Mouse (Mus musculus) intestine, embryonic 15.5 days (tissue): ENCODE measurements around the gene S100a6. TPM values are rescaled to one million over a fixed set of nuclear protein-coding genes. Genes with fewer than 3 reads are reported as not detected.

ENCODE experiments used
- ATAC-seq: fragments of 200-750 bp; cut with Nextera tagmentation; 2 replicates; pipeline ENCODE4 v1.8.0; 2017; ENCODE audit warnings: moderate TSS enrichment, moderate library complexity
- H3K27ac ChIP-seq: fragments of 300-500 bp; sonication (generic); 2 replicates; pipeline ENCODE4 v1.5.1; 2015; ENCODE audit warnings: mild to moderate bottlenecking, inconsistent platforms
- H3K27me3 ChIP-seq: fragments of 300-500 bp; sonication (generic); replicated peaks from 2 replicates; pipeline ENCODE4 v1.6.1; 2015; ENCODE audit warnings: inconsistent platforms
- H3K36me3 ChIP-seq: fragments of 300-500 bp; sonication (generic); 2 replicates; pipeline ENCODE4 v1.6.1; 2015; ENCODE audit warnings: inconsistent platforms
- H3K4me1 ChIP-seq: fragments of 300-500 bp; sonication (generic); replicated peaks from 2 replicates; pipeline ENCODE4 v1.6.1; 2015; ENCODE audit warnings: inconsistent platforms
- H3K4me2 ChIP-seq: fragments of 300-500 bp; sonication (generic); replicated peaks from 2 replicates; pipeline ENCODE4 v1.6.1; 2015; ENCODE audit warnings: mild to moderate bottlenecking, inconsistent platforms
- H3K4me3 ChIP-seq: fragments of 300-500 bp; sonication (generic); replicated peaks from 2 replicates; pipeline ENCODE4 v1.5.1; 2015; ENCODE audit warnings: inconsistent platforms
- H3K9ac ChIP-seq: fragments of 300-500 bp; sonication (generic); 2 replicates; pipeline ENCODE4 v1.6.1; 2015; ENCODE audit warnings: inconsistent platforms
- H3K9me3 ChIP-seq: fragments of 300-500 bp; sonication (generic); 2 replicates; pipeline ENCODE4 v1.6.1; 2016; ENCODE audit warnings: inconsistent platforms
- WGBS: fragments of 180-500 bp; shearing (Covaris S2); methylation state at CpG from one replicate; pipeline ENCODE4 v1.1.7; 2015; 5-methylcytosine and 5-hydroxymethylcytosine counted together
- polyA plus RNA-seq: library from polyadenylated mRNA; unstranded; fragments of >200 nt; fragmentation: Nextera tagmentation; extraction: Ambion mirVana; gene quantifications from 2 replicates; pipeline ENCODE4 v1.2.1, GENCODE M21; 2015

The S100a6 gene
- polyA plus RNA-seq, 1 experiment from 2014 or later, result 430 TPM

DNA sequence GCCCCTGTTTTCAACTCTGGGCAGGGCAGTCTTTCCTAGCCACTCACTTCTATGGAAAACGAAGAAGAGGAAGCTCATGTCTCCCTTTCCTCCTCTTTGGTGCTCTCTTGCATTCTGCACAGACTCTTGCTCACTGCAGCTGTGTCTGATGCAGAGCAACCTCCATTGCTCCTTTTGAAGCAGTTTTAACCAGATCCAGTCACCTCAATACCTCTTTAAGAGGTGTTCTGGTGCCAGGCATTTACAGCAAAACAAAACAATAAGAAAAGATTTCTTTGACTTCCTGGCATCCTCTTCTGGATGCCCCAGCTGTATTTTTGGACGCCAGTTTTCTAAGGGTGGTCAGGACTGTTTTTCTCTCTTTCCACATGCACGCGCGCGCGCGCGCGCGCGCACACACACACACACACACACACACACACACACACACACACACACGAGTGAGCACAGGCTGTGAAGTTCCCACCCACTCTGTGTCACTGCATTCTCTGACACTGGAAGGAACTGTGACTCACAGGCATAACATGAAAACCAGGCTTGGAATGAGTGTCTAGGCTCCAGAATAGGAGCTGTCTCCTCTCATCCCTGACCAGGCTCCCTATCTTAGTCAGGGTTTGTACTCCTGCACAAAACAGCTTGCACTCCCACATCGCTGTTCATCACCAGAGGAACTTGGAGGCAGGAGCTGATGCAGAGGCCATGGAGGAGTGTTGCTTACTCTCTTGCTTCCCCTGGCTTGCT, 25.2 kb upstream of the S100a6 start:
- Histone ChIP-seq H3K27me3 (no peaks in the 10 kb centered on the region), H3K36me3 (no peaks in the 10 kb centered on the region), H3K27ac (peak overlapping the region; percentile 82), H3K4me2 (no peak overlapping the region), H3K4me1 (peaks cover 26% of the 10 kb centered on the region), H3K4me3 (no peak overlapping the region), H3K9me3 (no peaks in the 10 kb centered on the region), H3K9ac (no peak overlapping the region)
- WGBS, result 79% methylated on average over 14 of the region's 14 CpGs
- no peak for ATAC-seq

DNA sequence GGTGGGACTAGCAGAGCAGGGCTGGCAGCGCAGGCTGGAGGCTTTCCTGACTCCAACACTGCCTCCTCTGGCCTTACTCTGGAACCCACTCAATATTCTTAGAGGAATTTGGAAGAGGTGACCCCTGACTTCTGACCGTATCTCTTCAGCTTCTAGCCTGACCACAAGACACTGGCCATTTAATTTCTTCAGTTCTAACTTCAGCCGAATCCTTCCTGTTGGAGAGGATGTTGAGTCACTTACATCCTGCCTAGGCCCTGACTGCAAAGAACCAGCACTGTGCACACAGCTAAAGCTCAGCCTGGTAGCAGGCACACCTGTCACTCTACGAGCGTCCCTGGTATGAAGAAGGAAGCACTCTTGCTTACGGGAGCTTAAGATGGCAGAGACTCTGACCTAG, 23.3 kb upstream of the S100a6 start:
- Histone ChIP-seq H3K36me3 (no peaks in the 10 kb centered on the region), H3K4me1 (peaks cover 14% of the 10 kb centered on the region), H3K27ac (no peak overlapping the region), H3K4me2 (no peak overlapping the region), H3K4me3 (no peak overlapping the region), H3K27me3 (no peaks in the 10 kb centered on the region), H3K9ac (no peak overlapping the region), H3K9me3 (no peaks in the 10 kb centered on the region)
- 76% methylated on average over 6 of the region's 6 CpGs for WGBS
- ATAC-seq, result no peak

DNA sequence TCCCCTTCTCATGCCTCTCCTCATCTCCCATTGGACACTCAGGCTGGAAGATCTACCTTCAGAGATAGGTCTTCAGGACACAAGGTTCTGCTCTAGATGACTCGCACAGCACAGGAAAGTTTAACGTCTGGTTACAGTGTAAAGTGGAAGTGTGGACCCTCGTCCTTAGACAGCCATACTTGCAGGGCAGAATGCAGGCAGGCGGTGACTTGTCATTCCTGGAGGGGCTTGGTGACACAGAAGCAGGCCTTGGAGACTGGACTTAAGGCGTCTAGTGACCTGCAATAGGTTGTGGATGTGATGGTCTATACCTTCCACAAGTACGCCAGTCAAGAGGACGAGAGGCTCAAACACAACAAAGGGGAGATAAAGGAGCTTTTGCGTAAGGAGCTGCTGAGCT, 22.7 kb upstream of the S100a6 start, which contains the start of gene S100a2:
Gene S100a2, plus strand, starts transcription at position 301 of the 400 bp plus-strand sequence.
- Histone ChIP-seq H3K36me3 (no peaks in the 10 kb centered on the region), H3K4me2 (no peak within 1 kb of the TSS), H3K9me3 (no peaks in the 10 kb centered on the region), H3K9ac (no peak within 1 kb of the TSS), H3K4me3 (no peak within 1 kb of the TSS), H3K27ac (no peak within 1 kb of the TSS), H3K27me3 (no peaks in the 10 kb centered on the region), H3K4me1 (peaks cover 12% of the 10 kb centered on the region)
- WGBS, result 89% methylated on average over 8 of the region's 8 CpGs
- no peak for ATAC-seq

DNA sequence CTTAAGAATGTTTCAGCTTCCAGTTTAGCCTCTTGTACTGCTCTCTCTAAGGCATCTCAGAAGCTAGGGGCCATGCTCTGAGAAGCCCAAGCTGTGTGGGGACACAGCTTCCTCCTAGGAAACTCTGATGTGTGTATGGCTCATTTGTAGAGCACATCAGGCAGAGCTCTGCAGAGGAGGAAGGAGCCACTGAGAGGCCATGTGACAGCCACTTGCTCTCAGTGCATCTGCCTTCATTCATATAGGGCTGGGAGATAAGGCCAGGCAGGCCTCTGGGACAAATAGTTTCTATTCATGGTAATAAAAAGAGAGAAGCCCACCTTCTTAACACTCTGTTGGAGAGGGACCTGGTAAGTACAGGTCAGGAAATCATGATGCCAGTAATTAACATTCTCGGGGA, 18.2 kb upstream of the S100a6 start:
- no peaks in the 10 kb centered on the region for H3K36me3 ChIP-seq
- WGBS, result 79% methylated on average over 1 of the region's 1 CpGs
- ATAC-seq, result no peak
- no peak overlapping the region for H3K4me2 ChIP-seq
- H3K4me3 ChIP-seq, result no peak overlapping the region
- no peak overlapping the region for H3K27ac ChIP-seq
- H3K4me1 ChIP-seq, result no peaks in the 10 kb centered on the region
- H3K27me3 ChIP-seq, result no peaks in the 10 kb centered on the region
- no peaks in the 10 kb centered on the region for H3K9me3 ChIP-seq
- no peak overlapping the region for H3K9ac ChIP-seq

DNA sequence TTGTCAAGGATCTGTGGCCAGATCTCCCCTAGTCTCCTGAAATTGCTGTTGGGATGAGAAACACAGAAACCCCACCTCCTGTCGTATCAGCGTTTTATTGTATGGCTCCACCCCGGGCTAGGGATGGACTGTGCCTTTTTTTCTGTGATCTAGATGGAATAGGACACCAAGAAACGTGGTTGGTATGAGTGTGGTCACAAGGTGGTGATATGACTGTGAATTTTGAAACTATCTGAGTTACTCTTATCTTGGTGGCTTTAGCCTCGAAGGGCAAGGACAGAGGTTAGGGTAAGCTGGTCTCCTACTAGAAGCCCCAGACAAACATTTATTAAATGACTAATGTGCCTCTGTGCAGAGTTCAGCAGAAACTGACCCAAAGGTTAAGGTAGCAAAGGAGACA, 17.1 kb upstream of the S100a6 start:
- no peak overlapping the region for H3K4me2 ChIP-seq
- no peak overlapping the region for H3K27ac ChIP-seq
- H3K4me1 ChIP-seq, result no peaks in the 10 kb centered on the region
- H3K9ac ChIP-seq, result no peak overlapping the region
- H3K4me3 ChIP-seq, result no peak overlapping the region
- ATAC-seq, result peak; percentile 60; the same call in 1 of the 2 replicates
- WGBS, result 52% methylated on average over 5 of the region's 5 CpGs
- no peaks in the 10 kb centered on the region for H3K9me3 ChIP-seq
- no peaks in the 10 kb centered on the region for H3K36me3 ChIP-seq
- no peaks in the 10 kb centered on the region for H3K27me3 ChIP-seq

DNA sequence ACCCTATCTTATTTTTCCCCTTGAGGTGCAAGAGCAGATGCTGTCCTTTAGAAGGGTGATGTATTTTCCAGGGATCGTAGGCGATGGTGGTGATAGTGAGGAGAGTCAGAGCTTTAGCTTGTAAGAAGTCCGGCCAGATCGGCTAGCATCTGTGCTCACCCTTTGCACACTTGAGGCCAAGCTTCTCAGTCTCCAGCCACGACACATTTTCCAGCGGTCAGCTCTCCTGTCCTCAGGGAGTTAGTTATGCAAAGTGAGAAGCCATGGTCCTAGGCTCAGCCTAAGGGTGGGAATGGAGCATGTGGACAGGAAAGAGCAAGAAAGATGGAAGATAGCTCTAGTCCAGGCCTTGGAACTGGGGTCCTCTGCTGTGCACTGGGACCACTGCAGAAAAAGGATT, 15.9 kb upstream of the S100a6 start:
- ATAC-seq, result no peak
- H3K27ac ChIP-seq, result no peak overlapping the region
- H3K4me1 ChIP-seq, result no peaks in the 10 kb centered on the region
- no peak overlapping the region for H3K4me2 ChIP-seq
- WGBS, result 89% methylated on average over 6 of the region's 6 CpGs
- H3K9me3 ChIP-seq, result no peaks in the 10 kb centered on the region
- H3K36me3 ChIP-seq, result no peaks in the 10 kb centered on the region
- no peak overlapping the region for H3K9ac ChIP-seq
- no peak overlapping the region for H3K4me3 ChIP-seq
- H3K27me3 ChIP-seq, result no peaks in the 10 kb centered on the region

DNA sequence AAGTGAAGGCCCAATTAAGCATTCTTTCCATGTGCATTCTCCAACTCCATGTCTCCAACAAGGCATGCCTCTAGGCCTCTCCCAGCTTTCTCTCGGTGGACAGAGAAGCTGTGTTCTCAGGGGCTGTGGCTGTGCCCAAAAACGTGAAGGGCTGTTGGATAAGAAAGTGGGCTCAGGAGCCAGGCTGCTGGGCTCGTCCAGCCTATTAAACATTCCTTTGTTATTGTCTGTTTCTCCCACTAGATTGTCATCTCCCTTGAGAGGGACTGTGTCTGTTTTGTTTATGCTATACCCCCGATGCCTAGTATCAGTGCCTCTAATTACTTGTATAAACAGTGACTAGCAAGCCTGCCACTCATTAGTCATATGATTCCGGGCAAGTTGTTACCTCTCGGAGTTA, 14.9 kb upstream of the S100a6 start:
- Histone ChIP-seq H3K9ac (no peak overlapping the region), H3K9me3 (no peaks in the 10 kb centered on the region), H3K4me1 (no peaks in the 10 kb centered on the region), H3K27me3 (no peaks in the 10 kb centered on the region), H3K4me2 (no peak overlapping the region), H3K36me3 (no peaks in the 10 kb centered on the region), H3K4me3 (no peak overlapping the region), H3K27ac (no peak overlapping the region)
- ATAC-seq, result no peak
- 31% methylated on average over 6 of the region's 6 CpGs for WGBS

DNA sequence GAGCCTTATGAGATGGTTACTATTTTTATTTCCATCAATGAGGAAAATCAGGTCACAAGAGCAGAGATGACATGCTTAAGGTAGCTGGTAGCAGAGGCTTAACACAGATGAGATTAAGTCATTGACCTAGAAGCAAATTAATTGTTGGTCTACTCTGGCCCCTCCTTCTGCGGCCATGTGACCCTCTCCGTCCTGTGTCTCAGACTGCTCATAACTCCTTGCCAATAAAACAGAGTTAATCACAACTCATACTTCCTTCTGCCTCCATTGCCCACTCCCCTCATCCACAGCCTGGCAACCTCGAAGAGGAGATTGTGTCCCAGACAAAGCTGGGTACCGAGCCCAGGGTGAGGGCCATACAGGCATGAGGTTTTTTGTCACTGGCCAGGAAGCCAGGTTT, 14.5 kb upstream of the S100a6 start:
- no peak overlapping the region for H3K9ac ChIP-seq
- no peak overlapping the region for H3K4me2 ChIP-seq
- no peaks in the 10 kb centered on the region for H3K36me3 ChIP-seq
- H3K27ac ChIP-seq, result no peak overlapping the region
- no peak for ATAC-seq
- H3K9me3 ChIP-seq, result no peaks in the 10 kb centered on the region
- H3K27me3 ChIP-seq, result no peaks in the 10 kb centered on the region
- no peaks in the 10 kb centered on the region for H3K4me1 ChIP-seq
- no peak overlapping the region for H3K4me3 ChIP-seq
- WGBS, result 69% methylated on average over 4 of the region's 4 CpGs

DNA sequence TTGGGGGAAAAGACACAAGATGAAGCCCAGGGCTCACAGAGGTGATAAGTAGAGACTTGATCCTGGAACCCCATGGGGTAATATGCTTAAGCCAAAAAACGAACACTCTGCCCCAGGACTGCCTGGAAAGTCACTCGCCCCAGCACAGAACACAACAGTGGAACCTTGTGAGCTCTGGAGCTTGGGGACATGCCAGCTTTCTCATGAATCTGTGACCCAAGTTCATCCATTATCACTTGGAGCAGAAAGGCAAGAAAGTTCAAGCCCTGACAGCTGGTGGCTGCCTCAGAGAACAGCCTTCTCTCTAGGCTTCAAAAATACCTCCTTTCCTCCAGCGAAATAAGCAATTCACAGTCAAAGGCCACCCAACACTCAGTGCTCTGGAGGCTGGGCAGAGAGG, 13.3 kb upstream of the S100a6 start:
- 77% methylated on average over 3 of the region's 3 CpGs for WGBS
- H3K4me1 ChIP-seq, result peaks cover 8% of the 10 kb centered on the region
- H3K27me3 ChIP-seq, result no peaks in the 10 kb centered on the region
- H3K9me3 ChIP-seq, result no peaks in the 10 kb centered on the region
- no peak overlapping the region for H3K4me2 ChIP-seq
- no peak overlapping the region for H3K4me3 ChIP-seq
- H3K36me3 ChIP-seq, result no peaks in the 10 kb centered on the region
- ATAC-seq, result no peak
- H3K9ac ChIP-seq, result no peak overlapping the region
- no peak overlapping the region for H3K27ac ChIP-seq

DNA sequence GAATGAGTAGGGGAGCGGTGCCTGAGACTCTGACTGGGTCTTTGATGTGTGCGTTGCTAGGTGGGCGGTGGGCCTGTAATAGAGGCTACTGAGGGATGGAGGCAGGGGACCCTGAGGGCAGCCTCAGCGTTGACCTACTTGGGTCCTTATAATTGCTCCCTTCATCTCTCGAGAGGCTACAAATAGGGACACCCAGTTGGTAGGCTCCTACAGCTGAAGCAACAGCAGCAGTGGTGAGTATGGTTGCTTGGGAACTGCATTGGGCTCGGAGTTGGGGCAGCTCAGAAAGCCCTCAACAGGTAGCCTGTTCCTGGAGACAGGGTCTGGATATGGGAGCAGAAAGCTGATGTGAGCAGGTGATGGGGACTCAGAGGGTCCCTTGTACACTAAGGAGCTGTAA, 12.6 kb upstream of the S100a6 start:
- Histone ChIP-seq H3K36me3 (no peaks in the 10 kb centered on the region), H3K27me3 (no peaks in the 10 kb centered on the region), H3K4me2 (no peak overlapping the region), H3K9me3 (no peaks in the 10 kb centered on the region), H3K27ac (no peak overlapping the region), H3K9ac (no peak overlapping the region), H3K4me1 (peaks cover 14% of the 10 kb centered on the region), H3K4me3 (no peak overlapping the region)
- ATAC-seq, result no peak
- WGBS, result 81% methylated on average over 6 of the region's 6 CpGs

DNA sequence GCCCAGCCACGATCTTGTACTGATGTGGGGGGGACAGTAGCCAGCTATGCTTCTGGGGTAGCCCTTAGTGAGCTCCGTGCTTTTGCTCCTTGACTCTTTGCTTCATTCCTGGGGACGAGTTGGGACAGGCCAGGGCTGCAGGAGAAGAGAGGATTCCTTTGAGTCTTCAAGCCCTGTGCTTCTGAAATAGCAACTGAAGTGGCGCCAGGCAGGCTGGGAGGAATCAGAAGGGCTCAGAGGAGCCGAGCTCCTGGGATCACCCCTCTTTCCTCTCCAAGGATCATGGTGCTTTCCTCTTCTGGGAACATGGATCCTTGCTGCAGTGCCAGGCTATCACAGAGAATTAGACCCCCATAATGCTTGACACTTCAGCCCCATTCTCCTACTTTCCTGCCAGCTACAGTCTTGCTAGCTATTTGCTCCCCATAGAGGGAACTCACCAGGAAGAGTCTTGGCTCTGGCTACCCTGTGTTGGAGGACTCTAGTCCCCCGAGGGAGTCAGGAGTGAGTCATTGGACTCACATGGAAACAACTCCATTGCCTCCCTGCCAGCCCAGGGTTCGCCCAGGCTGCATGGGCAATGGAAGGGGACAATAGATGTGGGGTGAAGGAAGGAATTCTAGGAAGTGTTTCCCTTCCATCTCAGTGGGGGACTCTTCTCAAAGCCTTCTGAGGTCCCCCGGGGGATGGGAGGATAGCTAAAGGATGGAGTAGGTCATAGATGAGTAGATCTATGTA, 12.1 kb upstream of the S100a6 start:
- no peaks in the 10 kb centered on the region for H3K27me3 ChIP-seq
- H3K9ac ChIP-seq, result no peak overlapping the region
- H3K4me2 ChIP-seq, result no peak overlapping the region
- H3K4me3 ChIP-seq, result no peak overlapping the region
- no peaks in the 10 kb centered on the region for H3K9me3 ChIP-seq
- peaks cover 15% of the 10 kb centered on the region for H3K4me1 ChIP-seq
- WGBS, result 77% methylated on average over 8 of the region's 8 CpGs
- no peak overlapping the region for H3K27ac ChIP-seq
- no peaks in the 10 kb centered on the region for H3K36me3 ChIP-seq
- no peak for ATAC-seq

DNA sequence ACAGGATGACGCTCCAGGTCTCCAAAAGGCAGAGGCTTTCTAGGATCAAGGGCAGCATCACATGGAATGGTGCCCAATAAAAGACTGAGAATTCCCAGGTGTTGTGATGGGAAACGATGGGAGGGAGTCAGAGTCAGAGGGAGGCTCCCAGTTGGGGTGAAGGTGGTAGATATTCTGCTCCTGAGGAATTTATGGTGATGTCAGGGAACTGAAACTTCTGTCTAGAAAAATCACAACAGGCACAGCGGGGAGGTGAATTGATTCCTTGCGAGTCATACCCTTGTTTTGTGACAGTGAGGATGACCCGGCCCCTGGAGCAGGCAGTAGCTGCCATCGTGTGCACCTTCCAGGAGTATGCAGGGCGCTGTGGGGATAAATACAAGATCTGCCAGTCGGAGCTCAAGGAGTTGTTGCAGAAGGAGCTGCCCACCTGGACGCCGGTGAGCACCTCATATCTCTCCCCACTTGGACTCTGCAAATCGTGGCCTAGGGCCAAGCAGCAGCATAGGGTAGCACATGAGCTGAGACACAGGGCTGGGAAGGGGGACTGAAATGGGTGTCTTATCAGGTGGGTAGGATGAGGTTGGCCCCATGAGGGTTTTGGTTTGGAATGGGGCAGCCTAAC, 11.1 kb upstream of the S100a6 start, which contains the start of gene Gm42674:
Gene Gm42674, plus strand, starts transcription at position 419 of the 625 bp plus-strand sequence.
- Histone ChIP-seq H3K9me3 (no peaks in the 10 kb centered on the region), H3K4me1 (peaks cover 18% of the 10 kb centered on the region), H3K27ac (no peak within 1 kb of the TSS), H3K4me3 (no peak within 1 kb of the TSS), H3K36me3 (no peaks in the 10 kb centered on the region), H3K27me3 (no peaks in the 10 kb centered on the region), H3K9ac (no peak within 1 kb of the TSS), H3K4me2 (no peak within 1 kb of the TSS)
- 79% methylated on average over 11 of the region's 11 CpGs for WGBS
- no peak for ATAC-seq
